Mouse (Mus musculus) liver, adult 2 months (tissue): ENCODE data around the gene Ticam1.

ENCODE experiments used
- CTCF ChIP-seq: fragments of 200-500 bp; IDR thresholded peaks from 2 replicates; pipeline ENCODE4 v1.5.1; 2011; ENCODE audit warnings: low read depth, low read length, control low read depth
- POLR2A ChIP-seq: fragments of 200-500 bp; IDR thresholded peaks from 2 replicates; pipeline ENCODE4 v1.6.1; 2011; ENCODE audit warnings: low read length, control low read depth; ENCODE audit not compliant: insufficient read depth; ENCODE audit errors: extremely low read depth

DNA sequence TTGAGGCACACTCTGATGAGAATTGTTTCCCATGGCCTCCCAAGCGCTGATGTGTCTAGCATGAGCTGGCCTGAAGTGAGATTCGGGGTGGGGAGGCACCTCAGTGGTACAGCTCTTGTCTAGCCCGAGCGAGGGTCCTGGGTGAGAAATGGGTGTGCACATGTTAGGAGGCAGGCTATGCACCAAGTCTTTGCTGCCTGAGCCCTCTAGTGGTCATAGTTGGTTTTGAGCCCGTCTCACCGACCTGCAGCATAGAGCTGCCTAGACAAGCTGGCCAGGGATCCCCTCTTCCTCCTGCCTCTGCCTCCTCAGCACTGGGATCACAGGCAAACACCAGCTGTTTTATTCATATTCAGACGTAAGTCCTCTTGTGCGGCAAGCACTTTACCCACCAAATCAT lies 12.6 kb downstream of the Ticam1 start:
- TF ChIP-seq POLR2A (no peak), CTCF (peak; percentile 89)
